Mouse (Mus musculus): ENCODE data around the gene Clcnka. TPM values are rescaled to one million over a fixed set of nuclear protein-coding genes. Genes with fewer than 3 reads are reported as not detected.

The Clcnka gene
- polyA plus RNA-seq (2012; rRNA removed), result 0.08 and 0.11 TPM in 2 replicates

GRCm38 (mm10) chr4:141398545-141398944 lies at the start of gene Clcnka:
Gene Clcnka, minus strand, starts transcription at chr4:141398724.

GRCm38 (mm10) chr4:141444451-141445327 lies 46.2 kb upstream of the Clcnka start, which contains the start of gene Zbtb17:
Gene Zbtb17, plus strand, starts transcription at chr4:141444654.

GRCm38 (mm10) chr4:141435974-141436373 lies 37.5 kb upstream of the Clcnka start, which contains the start of gene Srarp:
Gene Srarp, minus strand, starts transcription at chr4:141436105.

GRCm38 (mm10) chr4:141420192-141420829 lies 21.8 kb upstream of the Clcnka start, which contains the start of gene Hspb7:
Gene Hspb7, plus strand, starts transcription at chr4:141420779.

GRCm38 (mm10) chr4:141415924-141416323 lies 17.4 kb upstream of the Clcnka start, which contains the start of gene Clcnkb:
Gene Clcnkb, minus strand, starts transcription at chr4:141416014.

GRCm38 (mm10) chr4:141367997-141368791 lies 30.3 kb downstream of the Clcnka start, which contains the start of gene Fam131c:
Gene Fam131c, plus strand, starts transcription at chr4:141368220.

Other genes starting within 250 kb of the Clcnka start
- 5.0 and 5.1 TPM in 2 replicates for gene Rsg1, start 184.8 kb downstream of the Clcnka start, polyA plus RNA-seq (2012; rRNA removed)
- gene Arhgef19, start 159.2 kb downstream of the Clcnka start, polyA plus RNA-seq (2012; rRNA removed), result 0.80 and 1.3 TPM in 2 replicates
- gene Epha2, start 97.5 kb downstream of the Clcnka start, polyA plus RNA-seq (2012; rRNA removed), result 2.2 and 2.3 TPM in 2 replicates
- gene Fam131c, start 30.5 kb downstream of the Clcnka start, polyA plus RNA-seq (2012; rRNA removed), result 44.2 and 47.9 TPM in 2 replicates
- 0.03 and 0.19 TPM in 2 replicates for gene Clcnkb, start 17.3 kb upstream of the Clcnka start, polyA plus RNA-seq (2012; rRNA removed)
- gene Hspb7, start 22.1 kb upstream of the Clcnka start, polyA plus RNA-seq (2012; rRNA removed), result 0.58 and 1.4 TPM in 2 replicates
- 4.1 TPM in 2 replicates for gene Srarp, start 37.4 kb upstream of the Clcnka start, polyA plus RNA-seq (2012; rRNA removed)
- gene Zbtb17, start 45.9 kb upstream of the Clcnka start, polyA plus RNA-seq (2012; rRNA removed), result 51.1 and 51.6 TPM in 2 replicates
- 8.9 and 11.6 TPM in 2 replicates for gene Spen, start 139.9 kb upstream of the Clcnka start, polyA plus RNA-seq (2012; rRNA removed)
- 29.3 and 29.4 TPM in 2 replicates for gene Fblim1, start 207.4 kb upstream of the Clcnka start, polyA plus RNA-seq (2012; rRNA removed)
- gene Tmem82, start 219.9 kb upstream of the Clcnka start, polyA plus RNA-seq (2012; rRNA removed), result 0.26 and 0.36 TPM in 2 replicates
- gene Slc25a34, start 225.1 kb upstream of the Clcnka start, polyA plus RNA-seq (2012; rRNA removed), result 1.1 and 1.4 TPM in 2 replicates